Mouse (Mus musculus): ENCODE measurements around the gene Slc26a6. TPM values are rescaled to one million over a fixed set of nuclear protein-coding genes. Genes with fewer than 3 reads are reported as not detected.

Gene Slc26a6
- polyA plus RNA-seq, 1 experiment: 4.3 TPM

GRCm38 (mm10) chr9:108928424-108928823 lies 75.3 kb downstream of the Slc26a6 start:
- no peaks in the 10 kb centered on the region for H3K36me3 ChIP-seq (ENCODE audit: control insufficient read depth, insufficient read depth)
- H3K27me3 ChIP-seq (ENCODE audit: control insufficient read depth, insufficient read depth, insufficient read length): peaks cover 45% of the 10 kb centered on the region
- H3K4me3 ChIP-seq (ENCODE audit: insufficient read depth, poor library complexity, severe bottlenecking): no peak overlapping the region
- no peaks in the 10 kb centered on the region for H3K79me3 ChIP-seq (ENCODE audit: low read depth)
- TF ChIP-seq USF1 (IDR thresholded peaks at IDR 0.05; ENCODE audit: low read depth) (no peak), CTCF (IDR thresholded peaks at IDR 0.05; ENCODE audit: control insufficient read depth, insufficient read depth, insufficient read length) (no peak), MYOD1 (IDR thresholded peaks at IDR 0.05; ENCODE audit: control insufficient read depth, insufficient read length, low read depth) (no peak), MAX (IDR thresholded peaks at IDR 0.05) (no peak), MYOG (IDR thresholded peaks at IDR 0.05; ENCODE audit: control insufficient read depth, extremely low read depth, insufficient read length) (no peak), FOSL1 (IDR thresholded peaks at IDR 0.05; ENCODE audit: insufficient read depth, low read length, poor library complexity, severe bottlenecking) (no peak), CEBPB (IDR thresholded peaks at IDR 0.05; ENCODE audit: low read depth) (no peak)
- no peak overlapping the region for H3ac ChIP-seq (ENCODE audit: control insufficient read depth, insufficient read length, low read depth)
- no peaks in the 10 kb centered on the region for H3K79me2 ChIP-seq (ENCODE audit: control insufficient read depth, insufficient read depth)

GRCm38 (mm10) chr9:108935991-108936390 lies 82.9 kb downstream of the Slc26a6 start:
- Histone ChIP-seq H3ac (ENCODE audit: control insufficient read depth, insufficient read length, low read depth) (no peak overlapping the region), H3K4me3 (ENCODE audit: insufficient read depth, poor library complexity, severe bottlenecking) (no peak overlapping the region), H3K79me2 (ENCODE audit: control insufficient read depth, insufficient read depth) (peaks cover 45% of the 10 kb centered on the region), H3K36me3 (ENCODE audit: control insufficient read depth, insufficient read depth) (peaks cover 27% of the 10 kb centered on the region), H3K27me3 (ENCODE audit: control insufficient read depth, insufficient read depth, insufficient read length) (peaks cover 8% of the 10 kb centered on the region), H3K79me3 (ENCODE audit: low read depth) (peaks cover 24% of the 10 kb centered on the region)
- no peak for TF ChIP-seq CEBPB (IDR thresholded peaks at IDR 0.05; ENCODE audit: low read depth)
- no peak for TF ChIP-seq USF1 (IDR thresholded peaks at IDR 0.05; ENCODE audit: low read depth)
- no peak for TF ChIP-seq MAX (IDR thresholded peaks at IDR 0.05)
- no peak for TF ChIP-seq MYOG (IDR thresholded peaks at IDR 0.05; ENCODE audit: control insufficient read depth, extremely low read depth, insufficient read length)
- TF ChIP-seq CTCF (IDR thresholded peaks at IDR 0.05; ENCODE audit: control insufficient read depth, insufficient read depth, insufficient read length): no peak
- no peak for TF ChIP-seq MYOD1 (IDR thresholded peaks at IDR 0.05; ENCODE audit: control insufficient read depth, insufficient read length, low read depth)
- TF ChIP-seq FOSL1 (IDR thresholded peaks at IDR 0.05; ENCODE audit: insufficient read depth, low read length, poor library complexity, severe bottlenecking): no peak

DNA sequence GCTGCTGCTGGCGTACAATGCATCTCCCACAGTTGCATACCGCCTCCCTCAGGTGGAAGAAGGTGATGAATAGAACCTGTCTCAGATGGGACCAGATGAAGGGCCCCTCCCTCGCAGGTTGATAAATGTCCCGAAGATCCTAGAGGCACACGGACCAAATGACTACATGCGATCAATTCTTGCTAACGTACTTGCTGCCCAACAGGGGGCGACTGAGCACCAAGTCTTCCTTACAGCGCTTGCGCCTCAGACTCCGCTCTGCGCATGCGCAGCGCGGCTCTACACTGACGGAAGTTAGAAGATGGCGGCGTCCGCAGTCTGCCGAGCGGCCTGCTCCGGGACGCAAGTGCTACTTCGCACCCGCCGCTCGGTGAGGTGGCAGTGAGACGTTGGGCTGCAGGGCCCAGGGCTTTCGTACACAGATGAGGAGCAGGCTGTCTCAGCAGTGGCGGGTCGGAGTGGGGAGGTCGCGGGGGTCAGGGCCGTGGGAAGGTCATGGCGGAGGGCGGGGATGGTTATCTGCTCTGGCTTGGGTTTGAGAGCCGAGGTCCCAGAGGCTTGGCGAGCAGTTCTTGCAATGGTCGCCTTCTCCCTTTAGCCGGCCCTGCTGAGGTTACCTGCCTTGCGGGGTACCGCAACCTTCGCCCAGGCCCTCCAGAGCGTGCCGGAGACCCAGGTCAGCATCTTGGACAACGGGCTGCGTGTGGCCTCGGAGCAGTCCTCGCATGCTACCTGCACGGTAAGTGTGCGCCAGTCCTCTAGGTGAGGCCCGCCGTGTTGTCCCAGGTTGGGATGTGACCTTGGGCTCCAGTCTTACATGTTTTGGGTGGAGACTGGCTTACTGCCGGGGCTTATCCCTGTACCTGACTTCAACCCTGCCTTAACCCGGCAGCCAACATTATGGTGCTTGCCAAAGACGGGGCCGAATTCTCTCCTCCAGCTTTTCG lies 83.6 kb downstream of the Slc26a6 start, which contains the start of gene Uqcrc1:
Uqcrc1 (plus strand) TSS at position 216 of the 947 bp plus-strand sequence.
- TF ChIP-seq USF1 (IDR thresholded peaks at IDR 0.05; ENCODE audit: low read depth) (no peak), CTCF (IDR thresholded peaks at IDR 0.05; ENCODE audit: control insufficient read depth, insufficient read depth, insufficient read length) (peak; percentile 78), FOSL1 (IDR thresholded peaks at IDR 0.05; ENCODE audit: insufficient read depth, low read length, poor library complexity, severe bottlenecking) (no peak), MAX (IDR thresholded peaks at IDR 0.05) (no peak), MYOD1 (IDR thresholded peaks at IDR 0.05; ENCODE audit: control insufficient read depth, insufficient read length, low read depth) (no peak), CEBPB (IDR thresholded peaks at IDR 0.05; ENCODE audit: low read depth) (no peak)
- Histone ChIP-seq H3K36me3 (ENCODE audit: control insufficient read depth, insufficient read depth) (peaks cover 33% of the 10 kb centered on the region), H3ac (ENCODE audit: control insufficient read depth, insufficient read length, low read depth) (peak within 1 kb of the TSS; percentile 96), H3K4me3 (ENCODE audit: insufficient read depth, poor library complexity, severe bottlenecking) (peak within 1 kb of the TSS; percentile 89), H3K79me2 (ENCODE audit: control insufficient read depth, insufficient read depth) (peaks cover 52% of the 10 kb centered on the region), H3K27me3 (ENCODE audit: control insufficient read depth, insufficient read depth, insufficient read length) (peaks cover 6% of the 10 kb centered on the region), H3K79me3 (ENCODE audit: low read depth) (peaks cover 24% of the 10 kb centered on the region)

GRCm38 (mm10) chr9:108945111-108945510 lies 92.0 kb downstream of the Slc26a6 start:
- TF ChIP-seq MYOG (IDR thresholded peaks at IDR 0.05; ENCODE audit: control insufficient read depth, extremely low read depth, insufficient read length) (no peak), USF1 (IDR thresholded peaks at IDR 0.05; ENCODE audit: low read depth) (no peak)
- H3K79me3 ChIP-seq (ENCODE audit: low read depth): peaks cover 10% of the 10 kb centered on the region
- no peak overlapping the region for H3ac ChIP-seq (ENCODE audit: control insufficient read depth, insufficient read length, low read depth)
- peaks cover 29% of the 10 kb centered on the region for H3K79me2 ChIP-seq (ENCODE audit: control insufficient read depth, insufficient read depth)
- H3K4me3 ChIP-seq (ENCODE audit: insufficient read depth, poor library complexity, severe bottlenecking): no peak overlapping the region
- H3K27me3 ChIP-seq (ENCODE audit: control insufficient read depth, insufficient read depth, insufficient read length): no peaks in the 10 kb centered on the region
- peaks cover 88% of the 10 kb centered on the region for H3K36me3 ChIP-seq (ENCODE audit: control insufficient read depth, insufficient read depth)

- peaks cover 24% of the 10 kb centered on the region for H3K79me2 ChIP-seq (ENCODE audit: control insufficient read depth, insufficient read depth)
- peaks cover 85% of the 10 kb centered on the region for H3K36me3 ChIP-seq (ENCODE audit: control insufficient read depth, insufficient read depth)
- peaks cover 6% of the 10 kb centered on the region for H3K79me3 ChIP-seq (ENCODE audit: low read depth)
- TF ChIP-seq MYOD1 (IDR thresholded peaks at IDR 0.05; ENCODE audit: control insufficient read depth, insufficient read length, low read depth) (no peak), USF1 (IDR thresholded peaks at IDR 0.05; ENCODE audit: low read depth) (no peak), CTCF (IDR thresholded peaks at IDR 0.05; ENCODE audit: control insufficient read depth, insufficient read depth, insufficient read length) (no peak), FOSL1 (IDR thresholded peaks at IDR 0.05; ENCODE audit: insufficient read depth, low read length, poor library complexity, severe bottlenecking) (no peak), CEBPB (IDR thresholded peaks at IDR 0.05; ENCODE audit: low read depth) (no peak), MYOG (IDR thresholded peaks at IDR 0.05; ENCODE audit: control insufficient read depth, extremely low read depth, insufficient read length) (no peak), MAX (IDR thresholded peaks at IDR 0.05) (no peak)
- H3K27me3 ChIP-seq (ENCODE audit: control insufficient read depth, insufficient read depth, insufficient read length): no peaks in the 10 kb centered on the region
- H3ac ChIP-seq (ENCODE audit: control insufficient read depth, insufficient read length, low read depth): no peak overlapping the region
- H3K4me3 ChIP-seq (ENCODE audit: insufficient read depth, poor library complexity, severe bottlenecking): no peak overlapping the region
Observed at GRCm38 (mm10) chr9:108945608-108946007, 92.5 kb downstream of the Slc26a6 start.
